Mouse (Mus musculus) naive thymus-derived CD4-positive, alpha-beta T cell, adult 2 months (primary cell): ENCODE measurements around the gene Iqca.

Experiments used
- DNase-seq: peaks from one replicate; pipeline ENCODE4 v3.0.0-alpha.2; 2011; ENCODE audit warnings: low read depth

The Iqca gene

DNA sequence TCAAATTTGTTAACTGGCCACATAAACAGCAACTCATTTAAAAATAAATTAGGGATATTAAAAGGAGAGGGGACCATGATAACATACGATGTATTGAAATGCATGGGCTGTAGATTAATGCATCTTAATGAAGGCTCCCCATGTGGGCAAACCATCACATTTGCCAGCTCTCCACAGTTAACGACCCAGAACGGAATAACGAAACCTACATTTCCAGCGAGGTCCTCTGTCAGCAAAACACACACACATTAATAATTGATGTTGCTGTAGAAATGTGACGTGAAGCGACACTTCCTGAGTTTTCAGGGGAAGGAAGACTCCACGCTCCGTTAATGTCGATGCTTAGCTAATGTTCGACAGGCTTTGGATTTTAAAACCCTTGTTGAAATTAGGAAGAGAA lies 20.8 kb downstream of the Iqca start:
- no peak for DNase-seq

DNA sequence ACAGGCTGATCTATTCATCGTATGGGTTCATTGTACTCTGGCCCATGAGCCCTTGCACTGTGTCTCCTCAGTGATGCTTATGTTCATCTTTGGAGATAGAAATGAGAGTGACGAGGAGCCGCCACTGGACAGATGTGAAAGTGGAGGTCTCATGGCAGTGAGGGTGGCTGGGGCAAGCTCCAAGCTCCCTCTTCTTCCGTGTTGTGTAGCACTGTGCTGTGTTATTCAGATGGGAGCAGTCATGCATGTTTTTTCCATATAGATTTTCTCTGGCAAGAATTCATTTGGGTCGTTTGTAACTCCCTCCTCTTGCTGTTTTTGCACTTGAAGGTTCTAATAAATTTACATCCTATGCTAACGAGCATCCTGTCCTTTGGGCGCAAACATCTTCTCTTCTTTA lies 21.2 kb downstream of the Iqca start:
- no peak for DNase-seq

- DNase-seq: no peak
Measured at GRCm38 (mm10) chr1:90124561-90124960, 28.6 kb downstream of the Iqca start.

GRCm38 (mm10) chr1:90120706-90121105 lies 32.5 kb downstream of the Iqca start:
- no peak for DNase-seq

- no peak for DNase-seq
Measured at GRCm38 (mm10) chr1:90119214-90119613, 34.0 kb downstream of the Iqca start.

DNA sequence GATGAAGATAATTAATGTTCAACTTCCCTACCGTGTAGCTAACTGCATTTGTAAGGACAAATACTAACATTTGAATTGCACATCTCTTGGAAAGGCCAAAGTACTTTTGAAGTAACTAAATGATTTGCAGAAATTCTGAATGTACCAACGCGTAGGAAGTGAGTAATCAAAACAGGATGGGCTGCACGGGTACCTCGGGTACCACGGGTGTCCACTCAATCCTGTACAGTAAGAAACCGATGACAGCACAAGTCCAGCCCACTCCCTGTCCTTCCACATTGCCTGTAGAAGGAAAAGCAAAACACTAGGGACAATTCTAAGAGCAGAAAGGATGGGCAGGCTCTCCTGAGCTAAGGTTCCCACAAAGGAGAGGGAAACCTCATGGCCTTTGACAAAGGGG lies 36.0 kb downstream of the Iqca start:
- no peak for DNase-seq

DNA sequence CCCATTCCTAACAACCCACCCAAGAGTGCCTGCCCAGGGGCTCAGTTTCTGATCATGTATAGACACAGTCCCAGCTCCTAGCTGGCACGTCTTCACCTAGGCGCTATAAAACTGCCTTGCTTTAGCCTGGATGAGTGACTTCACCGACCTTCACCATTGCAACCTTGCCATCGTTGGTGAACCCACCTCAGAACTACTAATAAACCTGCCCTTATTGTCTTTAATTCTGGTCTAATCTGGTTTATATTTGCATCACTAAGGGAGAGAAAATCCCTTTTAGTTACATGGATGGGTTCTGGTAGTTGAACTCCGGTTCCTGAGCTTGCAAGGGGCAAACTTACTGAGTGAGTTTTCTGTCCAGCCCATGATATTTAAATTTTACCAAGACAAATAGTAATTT lies 38.6 kb downstream of the Iqca start:
- DNase-seq: no peak

DNA sequence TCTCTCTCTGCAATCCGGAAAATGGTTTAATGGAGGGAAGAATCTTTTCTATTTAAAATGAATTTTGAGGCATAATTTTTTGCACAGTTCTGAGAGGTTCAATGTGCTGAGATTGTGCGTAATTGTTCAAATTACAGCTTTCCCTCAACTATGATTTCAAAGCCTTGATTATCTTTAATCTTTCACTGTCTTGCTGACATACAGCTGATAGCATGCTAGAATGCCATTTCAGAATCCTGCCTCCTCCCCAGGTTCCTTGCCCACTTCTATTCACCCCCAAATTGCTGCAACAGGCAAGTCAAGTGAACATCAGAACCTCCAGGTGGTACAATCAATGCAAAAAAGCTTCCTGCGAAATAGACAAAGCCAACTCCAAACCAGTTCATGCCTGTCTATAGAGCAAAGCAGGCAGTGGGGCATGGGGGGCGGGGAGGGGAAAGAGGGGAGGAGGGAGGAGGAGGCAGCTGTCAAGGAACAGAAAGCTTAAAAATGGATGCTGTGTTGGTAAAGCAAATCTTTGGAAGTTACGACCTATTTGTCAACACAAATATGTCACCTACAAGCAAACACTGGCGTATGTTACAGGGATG lies 39.5 kb downstream of the Iqca start:
- no peak for DNase-seq

GRCm38 (mm10) chr1:90112669-90113068 lies 40.5 kb downstream of the Iqca start:
- DNase-seq: no peak

DNA sequence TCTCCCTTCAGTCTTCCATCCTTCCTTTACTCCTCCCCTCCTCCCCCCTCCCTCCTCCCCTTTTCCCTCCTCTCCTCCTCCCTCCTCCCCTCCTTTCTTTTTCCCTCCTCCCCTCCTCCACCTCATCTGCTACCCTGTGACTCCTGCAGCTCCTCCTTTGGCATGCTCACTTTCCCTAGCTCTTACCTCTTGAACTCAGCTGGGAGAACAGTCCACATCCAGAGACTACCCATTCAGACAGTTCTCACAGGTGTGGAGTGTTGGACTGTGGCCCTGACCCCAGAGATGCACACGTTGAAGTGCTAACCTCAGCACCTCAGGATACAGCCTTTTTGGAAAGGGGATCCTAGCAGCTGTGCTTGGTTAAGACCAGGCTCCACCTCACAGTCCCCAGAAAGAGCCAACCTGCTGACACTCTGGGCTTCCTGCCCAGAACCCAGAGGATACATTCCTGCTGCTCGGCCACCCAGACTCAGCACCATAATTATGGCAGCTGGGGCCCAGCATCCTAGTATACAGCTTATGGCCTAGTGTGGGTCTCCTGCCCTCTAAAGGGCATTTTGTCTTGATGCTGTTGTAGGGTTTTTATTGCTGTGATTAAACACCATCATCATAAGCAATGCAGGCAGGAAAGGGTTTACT lies 41.9 kb downstream of the Iqca start:
- DNase-seq: no peak

GRCm38 (mm10) chr1:90103896-90104487 lies 49.2 kb downstream of the Iqca start:
- DNase-seq: no peak

GRCm38 (mm10) chr1:90100360-90101232 lies 52.6 kb downstream of the Iqca start:
- DNase-seq: no peak

DNA sequence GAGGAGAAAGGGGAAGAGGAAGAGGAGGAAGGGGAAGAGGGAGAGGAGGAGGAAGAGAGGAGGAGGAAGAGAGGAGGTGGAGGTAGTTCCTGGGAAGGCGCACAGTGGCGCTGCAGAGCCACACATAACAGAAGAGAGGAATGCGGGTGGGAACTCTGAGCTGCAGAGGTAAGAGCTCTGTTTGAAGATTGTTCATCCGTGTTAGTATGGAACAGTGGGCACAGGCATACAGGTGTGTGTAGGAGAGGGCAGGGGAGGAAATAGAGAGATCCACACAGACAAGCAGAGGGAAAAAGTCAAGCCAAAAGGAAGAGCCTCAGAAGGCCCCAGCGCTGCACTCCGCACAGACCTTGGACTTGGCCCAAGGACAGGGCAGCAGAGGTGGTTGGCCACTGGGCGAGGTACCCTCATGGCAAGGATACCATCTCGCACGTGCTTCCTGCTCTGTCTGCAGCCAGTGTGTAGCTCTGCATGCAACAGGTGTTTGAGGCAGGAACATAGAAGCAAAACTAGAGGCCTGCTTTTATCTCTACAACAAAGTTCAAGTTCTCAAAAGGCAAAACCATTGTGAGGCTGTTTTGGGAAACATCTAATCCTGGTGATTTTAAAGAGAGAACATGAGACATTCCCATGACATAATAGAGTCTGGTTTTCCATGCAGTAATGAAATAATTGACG lies 60.2 kb downstream of the Iqca start:
- no peak for DNase-seq

DNA sequence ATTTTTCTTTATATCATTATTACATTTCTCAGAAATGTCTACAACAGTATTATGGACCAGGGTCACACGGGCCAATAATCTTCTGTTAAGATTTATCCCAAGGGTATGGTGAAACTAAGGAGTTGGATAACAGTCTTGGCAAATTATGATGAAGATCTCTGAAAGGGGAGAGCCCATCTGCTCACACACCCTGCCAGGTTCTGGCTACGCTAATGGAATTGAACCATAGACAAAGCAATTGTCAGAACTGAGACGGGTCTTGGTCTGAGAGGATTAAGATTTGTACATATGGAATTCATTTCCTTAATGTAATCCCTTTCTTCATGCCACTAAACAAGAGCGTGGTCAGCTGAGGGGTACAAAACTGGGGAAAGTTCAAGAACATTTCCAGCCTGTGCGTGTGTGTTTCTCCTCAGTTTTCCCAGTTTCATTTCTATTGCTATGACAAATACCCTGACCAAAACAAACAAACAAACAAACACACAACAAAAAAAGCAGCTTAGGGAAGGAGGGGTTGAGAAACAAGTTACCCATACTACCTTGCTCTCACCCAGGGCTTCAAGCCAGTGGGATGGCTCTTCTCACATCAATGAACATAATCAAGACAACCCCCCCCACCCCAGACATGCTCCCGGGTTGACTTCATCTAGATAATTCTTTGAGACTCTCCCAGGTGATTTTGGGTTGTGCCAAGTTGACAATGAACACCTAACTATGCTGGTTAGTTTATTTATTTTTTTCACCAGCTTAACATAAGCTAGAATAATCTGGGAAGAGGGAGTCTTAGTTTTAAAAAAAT lies 64.8 kb downstream of the Iqca start:
- DNase-seq: no peak

- DNase-seq: no peak
Measured at GRCm38 (mm10) chr1:90086461-90086860, 66.7 kb downstream of the Iqca start.

DNA sequence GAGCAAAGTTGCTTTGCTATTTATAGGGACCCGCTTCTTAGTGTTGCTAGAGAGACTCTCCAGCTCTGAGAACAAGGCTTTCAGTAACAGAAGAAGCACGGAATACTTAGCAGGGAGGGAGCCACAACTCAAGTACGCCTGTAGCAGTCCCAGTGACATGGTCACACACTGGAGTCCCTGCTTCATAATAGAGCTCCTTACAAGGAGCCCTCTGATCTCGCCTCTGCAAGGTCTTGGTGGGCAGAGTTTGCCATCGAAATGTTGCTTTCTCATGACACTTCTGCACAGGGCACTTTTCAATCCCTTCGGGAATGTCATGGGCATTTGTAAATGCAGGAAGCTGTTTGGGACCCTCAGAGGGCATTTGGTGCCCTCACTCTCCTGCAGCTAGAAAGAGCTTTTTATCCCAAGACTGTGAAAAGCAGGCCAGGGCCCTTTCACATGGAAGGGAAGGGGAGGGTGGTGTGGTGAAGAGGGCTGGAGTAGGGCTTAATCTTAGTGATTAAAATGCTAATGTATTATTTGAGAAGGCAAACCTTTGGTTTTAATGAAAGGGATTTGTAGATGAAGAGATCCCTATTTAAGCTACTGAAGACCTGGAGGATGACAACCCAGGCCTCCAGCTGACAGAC lies 67.6 kb downstream of the Iqca start:
- no peak for DNase-seq

DNA sequence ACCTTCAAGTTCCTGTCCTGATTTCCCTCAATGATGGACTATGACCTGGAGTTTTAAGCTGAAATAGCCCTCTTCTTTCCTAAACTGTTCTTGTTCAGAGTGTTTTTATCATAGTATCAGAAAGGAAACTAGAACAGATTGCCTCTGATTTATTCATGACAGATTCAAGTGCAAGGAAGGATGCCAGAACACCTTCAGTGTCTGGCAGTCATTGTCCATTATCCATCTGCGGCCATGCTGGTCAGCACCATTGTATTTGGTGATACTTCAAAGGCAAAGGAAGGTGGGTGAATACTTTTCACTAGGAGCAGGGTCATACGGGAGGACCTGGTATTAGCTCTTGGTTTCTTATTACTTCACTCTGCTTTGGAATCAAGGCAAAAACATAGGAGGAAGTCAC lies 76.9 kb downstream of the Iqca start:
- DNase-seq: no peak

DNA sequence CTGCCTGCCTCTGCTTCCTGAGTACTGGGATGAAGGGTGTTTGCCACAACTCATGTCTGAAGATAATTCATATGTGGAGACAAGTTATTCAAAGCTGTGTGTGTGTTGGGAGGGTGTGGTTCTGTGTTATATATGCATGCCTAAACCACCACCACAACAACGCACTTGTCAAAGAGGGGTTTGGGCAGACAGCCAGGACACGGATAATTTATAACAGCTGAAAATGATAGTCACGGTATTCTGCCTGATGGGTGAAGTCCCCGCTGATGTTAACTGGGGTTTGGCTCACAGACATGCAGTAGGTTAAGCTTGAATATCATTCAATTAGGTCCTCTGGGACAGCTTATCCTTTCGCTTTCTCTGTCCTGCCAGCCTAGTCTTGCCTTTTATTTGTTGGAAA lies 78.4 kb downstream of the Iqca start:
- DNase-seq: no peak

GRCm38 (mm10) chr1:90071812-90072580 lies 81.2 kb downstream of the Iqca start:
- no peak for DNase-seq

- peak; percentile 2 for DNase-seq
Measured at GRCm38 (mm10) chr1:90060599-90060998, 92.6 kb downstream of the Iqca start.
